Mouse (Mus musculus): ENCODE measurements around the gene Sdk1. TPM values are rescaled to one million over a fixed set of nuclear protein-coding genes. Genes with fewer than 3 reads are reported as not detected.
A peak's percentile ranks its signal among the peaks of the same experiment; 100 is the strongest.

Sdk1 gene
- polyA plus RNA-seq, 1 experiment from 2014 or later: 0.94 TPM

GRCm38 (mm10) chr5:142096377-142096841, 855.1 kb downstream of the Sdk1 start:
- Histone ChIP-seq H3K9ac (ENCODE audit: low read depth, low read length) (no peak overlapping the region), H3K4me2 (replicated peaks; ENCODE audit: low read depth) (no peak overlapping the region), H3K4me1 (replicated peaks; ENCODE audit: control insufficient read depth, insufficient read depth, low read length) (no peaks in the 10 kb centered on the region), H3K9me3 (ENCODE audit: control insufficient read depth) (no peaks in the 10 kb centered on the region), H3K4me3 (ENCODE audit: low read depth, low read length) (no peak overlapping the region), H3K27me3 (replicated peaks; ENCODE audit: control insufficient read depth, insufficient read depth, low read length) (no peaks in the 10 kb centered on the region), H3K27ac (ENCODE audit: low read depth, low read length) (no peak overlapping the region), H3K36me3 (ENCODE audit: control insufficient read depth, insufficient read depth) (no peaks in the 10 kb centered on the region)
- ATAC-seq: no peak
- no peak for TF ChIP-seq CTCF (IDR thresholded peaks at IDR 0.05; ENCODE audit: low read depth)
- WGBS: 91% methylated on average over 11 of the region's 11 CpGs

- Histone ChIP-seq H3K36me3 (ENCODE audit: control insufficient read depth, insufficient read depth) (no peaks in the 10 kb centered on the region), H3K4me2 (replicated peaks; ENCODE audit: low read depth) (no peak overlapping the region), H3K9ac (ENCODE audit: low read depth, low read length) (no peak overlapping the region), H3K27me3 (replicated peaks; ENCODE audit: control insufficient read depth, insufficient read depth, low read length) (no peaks in the 10 kb centered on the region), H3K4me3 (ENCODE audit: low read depth, low read length) (no peak overlapping the region), H3K27ac (ENCODE audit: low read depth, low read length) (no peak overlapping the region), H3K4me1 (replicated peaks; ENCODE audit: control insufficient read depth, insufficient read depth, low read length) (no peaks in the 10 kb centered on the region), H3K9me3 (ENCODE audit: control insufficient read depth) (no peaks in the 10 kb centered on the region)
- WGBS: 66% methylated on average over 7 of the region's 7 CpGs
- ATAC-seq: no peak
- TF ChIP-seq CTCF (IDR thresholded peaks at IDR 0.05; ENCODE audit: low read depth): no peak
Observed at GRCm38 (mm10) chr5:142100176-142100575, 858.9 kb downstream of the Sdk1 start.

GRCm38 (mm10) chr5:142107434-142107833, 866.1 kb downstream of the Sdk1 start:
- Histone ChIP-seq H3K27ac (ENCODE audit: low read depth, low read length) (no peak overlapping the region), H3K4me2 (replicated peaks; ENCODE audit: low read depth) (no peak overlapping the region), H3K27me3 (replicated peaks; ENCODE audit: control insufficient read depth, insufficient read depth, low read length) (no peaks in the 10 kb centered on the region), H3K4me1 (replicated peaks; ENCODE audit: control insufficient read depth, insufficient read depth, low read length) (no peaks in the 10 kb centered on the region), H3K9ac (ENCODE audit: low read depth, low read length) (no peak overlapping the region), H3K4me3 (ENCODE audit: low read depth, low read length) (no peak overlapping the region), H3K9me3 (ENCODE audit: control insufficient read depth) (peaks cover 4% of the 10 kb centered on the region; the same call in 1 of the 2 replicates), H3K36me3 (ENCODE audit: control insufficient read depth, insufficient read depth) (no peaks in the 10 kb centered on the region)
- TF ChIP-seq CTCF (IDR thresholded peaks at IDR 0.05; ENCODE audit: low read depth): no peak
- no peak for ATAC-seq
- WGBS: 72% methylated on average over 11 of the region's 11 CpGs

GRCm38 (mm10) chr5:142111989-142112388, 870.7 kb downstream of the Sdk1 start:
- Histone ChIP-seq H3K4me1 (replicated peaks; ENCODE audit: control insufficient read depth, insufficient read depth, low read length) (no peaks in the 10 kb centered on the region), H3K4me2 (replicated peaks; ENCODE audit: low read depth) (no peak overlapping the region), H3K9me3 (ENCODE audit: control insufficient read depth) (peaks cover 4% of the 10 kb centered on the region; the same call in 1 of the 2 replicates), H3K9ac (ENCODE audit: low read depth, low read length) (no peak overlapping the region), H3K4me3 (ENCODE audit: low read depth, low read length) (no peak overlapping the region), H3K27ac (ENCODE audit: low read depth, low read length) (no peak overlapping the region), H3K27me3 (replicated peaks; ENCODE audit: control insufficient read depth, insufficient read depth, low read length) (no peaks in the 10 kb centered on the region), H3K36me3 (ENCODE audit: control insufficient read depth, insufficient read depth) (no peaks in the 10 kb centered on the region)
- peak; percentile 23; the same call in 1 of the 2 replicates for TF ChIP-seq CTCF (IDR thresholded peaks at IDR 0.05; ENCODE audit: low read depth)
- no peak for ATAC-seq
- 85% methylated on average over 6 of the region's 6 CpGs for WGBS

GRCm38 (mm10) chr5:142113210-142114175, 872.2 kb downstream of the Sdk1 start:
- Histone ChIP-seq H3K27ac (ENCODE audit: low read depth, low read length) (no peak overlapping the region), H3K4me2 (replicated peaks; ENCODE audit: low read depth) (no peak overlapping the region), H3K4me1 (replicated peaks; ENCODE audit: control insufficient read depth, insufficient read depth, low read length) (no peaks in the 10 kb centered on the region), H3K9me3 (ENCODE audit: control insufficient read depth) (peaks cover 4% of the 10 kb centered on the region; the same call in 1 of the 2 replicates), H3K9ac (ENCODE audit: low read depth, low read length) (no peak overlapping the region), H3K36me3 (ENCODE audit: control insufficient read depth, insufficient read depth) (no peaks in the 10 kb centered on the region), H3K4me3 (ENCODE audit: low read depth, low read length) (no peak overlapping the region), H3K27me3 (replicated peaks; ENCODE audit: control insufficient read depth, insufficient read depth, low read length) (no peaks in the 10 kb centered on the region)
- no peak for TF ChIP-seq CTCF (IDR thresholded peaks at IDR 0.05; ENCODE audit: low read depth)
- no peak for ATAC-seq
- WGBS: 70% methylated on average over 18 of the region's 18 CpGs

GRCm38 (mm10) chr5:142127779-142128178, 886.5 kb downstream of the Sdk1 start:
- Histone ChIP-seq H3K9me3 (ENCODE audit: control insufficient read depth) (no peaks in the 10 kb centered on the region), H3K4me1 (replicated peaks; ENCODE audit: control insufficient read depth, insufficient read depth, low read length) (no peaks in the 10 kb centered on the region), H3K9ac (ENCODE audit: low read depth, low read length) (no peak overlapping the region), H3K4me3 (ENCODE audit: low read depth, low read length) (no peak overlapping the region), H3K27me3 (replicated peaks; ENCODE audit: control insufficient read depth, insufficient read depth, low read length) (no peaks in the 10 kb centered on the region), H3K4me2 (replicated peaks; ENCODE audit: low read depth) (no peak overlapping the region), H3K27ac (ENCODE audit: low read depth, low read length) (no peak overlapping the region), H3K36me3 (ENCODE audit: control insufficient read depth, insufficient read depth) (no peaks in the 10 kb centered on the region)
- TF ChIP-seq CTCF (IDR thresholded peaks at IDR 0.05; ENCODE audit: low read depth): no peak
- WGBS: 69% methylated on average over 4 of the region's 4 CpGs
- ATAC-seq: no peak

All from intestine, postnatal 0 days (tissue).